Mouse (Mus musculus) cerebellum, adult 2 months (tissue): ENCODE results near the gene Dgat2. TPM values are rescaled to one million over a fixed set of nuclear protein-coding genes. Genes with fewer than 3 reads are reported as not detected.

ENCODE experiments used
- DNase-seq, 2 experiments: peaks; one replicate each; pipeline ENCODE4 v3.0.0; 2021
- H3K27ac ChIP-seq: fragments of 200-500 bp; 2 replicates; pipeline ENCODE4 v1.5.1; 2012; ENCODE audit warnings: low read length, control low read depth, inconsistent platforms; ENCODE audit not compliant: insufficient read depth
- H3K27me3 ChIP-seq: fragments of 200-500 bp; 2 replicates; pipeline ENCODE4 v1.6.1; 2012; ENCODE audit warnings: inconsistent platforms, mild to moderate bottlenecking, low read length, moderate library complexity; ENCODE audit not compliant: control insufficient read depth, insufficient read depth
- H3K4me1 ChIP-seq: fragments of 200-500 bp; 2 replicates; pipeline ENCODE4 v1.6.1; 2011; ENCODE audit warnings: low read length; ENCODE audit not compliant: control insufficient read depth, insufficient read depth
- H3K4me3 ChIP-seq: fragments of 200-500 bp; replicated peaks from 2 replicates; pipeline ENCODE3; 2011; ENCODE audit warnings: mild to moderate bottlenecking, low read depth, low read length, control low read depth; ENCODE audit not compliant: insufficient read depth
- CTCF ChIP-seq: fragments of 200-500 bp; IDR thresholded peaks from 2 replicates; pipeline ENCODE4 v1.5.1; 2011; ENCODE audit warnings: low read depth, mild to moderate bottlenecking, control low read depth, low read length, moderate library complexity, borderline replicate concordance; ENCODE audit not compliant: insufficient read depth
- POLR2A ChIP-seq: fragments of 200-500 bp; IDR thresholded peaks from 2 replicates; pipeline ENCODE4 v1.6.1; 2011; ENCODE audit warnings: low read length, control low read depth, borderline replicate concordance; ENCODE audit not compliant: insufficient read depth
- WGBS: fragments of 180-500 bp; shearing (Covaris S2); methylation state at CpG from one replicate; pipeline ENCODE4 v1.1.7; 2018; 5-methylcytosine and 5-hydroxymethylcytosine counted together
- polyA plus RNA-seq: library from polyadenylated mRNA; depleted of rRNA; stranded (reverse); fragments of >200 nt; gene quantifications from 2 replicates; pipeline ENCODE4 v1.2.3, GENCODE M21; 2012

Dgat2 gene
- polyA plus RNA-seq, 1 experiment = 26.2 TPM

DNA sequence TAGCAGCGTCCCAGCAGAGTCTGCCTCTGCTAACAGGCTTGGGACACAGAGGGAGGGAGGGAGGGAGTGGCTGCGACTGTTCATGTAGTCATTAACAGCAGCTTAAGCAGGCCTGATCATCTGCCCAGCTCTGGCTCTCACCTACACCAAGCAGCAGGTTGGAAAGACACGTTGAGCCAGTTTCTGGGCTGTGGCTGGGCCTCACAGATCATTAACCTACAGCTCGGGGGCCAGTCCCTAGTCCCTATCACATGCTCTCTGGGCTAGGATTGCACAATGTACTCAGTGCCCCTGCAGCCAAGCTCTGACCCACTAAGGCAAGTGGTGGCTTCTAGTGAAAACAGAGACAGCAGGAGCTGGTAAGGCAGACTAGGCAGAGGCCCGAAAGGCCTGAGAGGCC is 14.6 kb downstream of the Dgat2 start:
- TF ChIP-seq CTCF (no peak), POLR2A (no peak)
- no peak overlapping the region for H3K27ac ChIP-seq
- H3K27me3 ChIP-seq = no peaks in the 10 kb centered on the region
- no peak for DNase-seq
- no peaks in the 10 kb centered on the region for H3K4me1 ChIP-seq
- 72% methylated on average over 5 of the region's 5 CpGs for WGBS
- no peak overlapping the region for H3K4me3 ChIP-seq

DNA sequence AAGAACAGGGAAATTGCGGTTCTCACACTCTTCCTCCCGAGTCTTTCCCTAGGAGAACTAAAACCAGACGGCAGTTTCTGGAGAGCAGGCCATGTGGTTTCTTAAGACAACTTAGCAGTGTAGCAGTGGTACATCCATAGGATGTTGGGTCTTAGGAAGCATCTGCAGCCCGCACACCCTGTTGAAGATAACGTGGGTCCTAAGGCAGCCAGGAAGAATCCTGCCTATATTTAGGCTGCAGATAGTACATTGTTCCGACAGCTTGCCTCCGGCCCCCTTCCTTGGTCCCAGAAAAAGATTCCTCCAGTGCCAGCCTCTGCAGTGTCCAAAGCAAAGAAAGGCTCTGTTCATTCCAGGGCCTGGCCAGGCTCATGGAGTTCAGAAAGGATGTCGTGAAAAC is 16.4 kb downstream of the Dgat2 start:
- Histone ChIP-seq H3K4me3 (no peak overlapping the region), H3K4me1 (no peaks in the 10 kb centered on the region), H3K27me3 (no peaks in the 10 kb centered on the region), H3K27ac (no peak overlapping the region)
- 83% methylated on average over 8 of the region's 8 CpGs for WGBS
- no peak for DNase-seq
- TF ChIP-seq CTCF = no peak

- Histone ChIP-seq H3K27me3 (no peaks in the 10 kb centered on the region), H3K4me3 (no peak overlapping the region), H3K4me1 (no peaks in the 10 kb centered on the region), H3K27ac (no peak overlapping the region)
- TF ChIP-seq CTCF = no peak
- TF ChIP-seq POLR2A = no peak
- no peak for DNase-seq
- 76% methylated on average over 7 of the region's 7 CpGs for WGBS
These were observed 17.6 kb downstream of the Dgat2 start for GRCm38 (mm10) chr7:99164873-99165410.

GRCm38 (mm10) chr7:99162462-99162861 is 20.1 kb downstream of the Dgat2 start:
- Histone ChIP-seq H3K4me3 (no peak overlapping the region), H3K27me3 (no peaks in the 10 kb centered on the region), H3K4me1 (no peaks in the 10 kb centered on the region), H3K27ac (no peak overlapping the region)
- no peak for DNase-seq
- 87% methylated on average over 7 of the region's 7 CpGs for WGBS
- TF ChIP-seq POLR2A (no peak), CTCF (no peak)

DNA sequence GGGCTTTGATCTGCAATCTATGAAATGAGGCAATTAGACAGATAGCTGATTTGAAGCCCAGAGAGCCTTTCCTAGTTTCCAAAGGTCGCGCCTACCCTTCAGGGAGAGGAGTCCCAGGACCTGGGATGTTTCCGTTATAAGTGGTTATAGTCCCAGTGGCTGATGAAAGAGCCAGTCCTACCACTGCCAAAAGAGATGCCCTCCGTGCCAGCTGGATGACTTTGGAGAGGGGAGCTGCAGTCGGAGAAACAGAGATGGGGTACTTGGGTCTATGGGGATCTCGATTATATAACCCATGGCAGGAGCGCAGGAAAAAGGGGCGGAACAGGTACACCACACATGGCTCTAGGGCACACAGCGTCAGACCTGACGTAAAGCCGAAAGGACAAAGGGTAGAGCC is 20.6 kb downstream of the Dgat2 start:
- WGBS = 84% methylated on average over 11 of the region's 11 CpGs
- TF ChIP-seq POLR2A = no peak
- no peak for TF ChIP-seq CTCF
- Histone ChIP-seq H3K27ac (no peak overlapping the region), H3K27me3 (no peaks in the 10 kb centered on the region), H3K4me3 (no peak overlapping the region), H3K4me1 (no peaks in the 10 kb centered on the region)
- no peak for DNase-seq

- no peak for TF ChIP-seq CTCF
- Histone ChIP-seq H3K4me3 (no peak overlapping the region), H3K4me1 (no peaks in the 10 kb centered on the region), H3K27ac (no peak overlapping the region), H3K27me3 (no peaks in the 10 kb centered on the region)
- DNase-seq = no peak
- 69% methylated on average over 4 of the region's 4 CpGs for WGBS
These were observed 21.0 kb downstream of the Dgat2 start for GRCm38 (mm10) chr7:99161529-99161928.

DNA sequence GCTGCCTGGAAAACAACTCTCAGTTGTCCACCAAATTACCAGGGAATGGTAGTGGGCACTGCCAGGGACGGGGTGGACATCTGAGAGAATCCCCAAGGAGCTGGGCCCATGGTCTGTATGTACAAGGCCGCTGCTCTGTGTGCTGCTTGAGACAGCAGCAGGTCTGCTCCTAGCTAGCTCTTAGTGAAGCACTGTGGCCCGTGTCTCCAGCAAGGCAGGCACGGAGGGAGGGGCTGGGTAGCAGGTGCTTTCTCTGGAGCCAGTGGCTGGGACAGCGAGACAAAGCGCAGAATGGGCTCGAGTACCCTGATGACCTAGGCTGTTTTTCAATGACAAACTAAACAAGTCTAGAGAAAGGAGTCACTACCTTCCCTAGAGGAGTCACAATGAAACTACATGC is 21.5 kb downstream of the Dgat2 start:
- no peak for DNase-seq
- no peak overlapping the region for H3K4me3 ChIP-seq
- WGBS = 74% methylated on average over 7 of the region's 7 CpGs
- H3K27ac ChIP-seq = no peak overlapping the region
- no peaks in the 10 kb centered on the region for H3K4me1 ChIP-seq
- no peak for TF ChIP-seq CTCF
- TF ChIP-seq POLR2A = no peak
- H3K27me3 ChIP-seq = no peaks in the 10 kb centered on the region

GRCm38 (mm10) chr7:99159446-99159845 is 23.1 kb downstream of the Dgat2 start:
- WGBS = 86% methylated on average over 2 of the region's 2 CpGs
- TF ChIP-seq CTCF (no peak), POLR2A (no peak)

GRCm38 (mm10) chr7:99158904-99159303 is 23.6 kb downstream of the Dgat2 start:
- Histone ChIP-seq H3K4me1 (no peaks in the 10 kb centered on the region), H3K27me3 (no peaks in the 10 kb centered on the region), H3K27ac (no peak overlapping the region), H3K4me3 (no peak overlapping the region)
- WGBS = 42% methylated on average over 5 of the region's 5 CpGs
- no peak for DNase-seq
- TF ChIP-seq POLR2A (no peak), CTCF (no peak)

More at GRCm38 (mm10) chr7:99159446-99159845, 23.1 kb downstream of the Dgat2 start:
- DNase-seq = no peak
- Histone ChIP-seq H3K4me3 (no peak overlapping the region), H3K27me3 (no peaks in the 10 kb centered on the region), H3K27ac (no peak overlapping the region), H3K4me1 (no peaks in the 10 kb centered on the region)
